Mouse (Mus musculus) layer of hippocampus, postnatal 36 days (tissue): ENCODE data around the gene Sprr2f. TPM values are rescaled to one million over a fixed set of nuclear protein-coding genes. Genes with fewer than 3 reads are reported as not detected.

Experiments used
- DNase-seq, 2 experiments: peaks; one replicate each; pipeline ENCODE4 v3.0.0; 2022
- total RNA-seq, 2 experiments: library from RNA; stranded (reverse); gene quantifications; 2 replicates each; pipeline ENCODE4 v1.2.3; 2021

The Sprr2f gene
- total RNA-seq = not detected

GRCm38 (mm10) chr3:92364887-92365286, at the start of gene Sprr2f:
Sprr2f (plus strand) TSS chr3:92365187.
- no peak for DNase-seq

- DNase-seq = no peak
Observed at GRCm38 (mm10) chr3:92316320-92316719, 48.7 kb upstream of the Sprr2f start, which contains the start of gene Sprr2b. Sprr2b (plus strand) TSS chr3:92316620.

GRCm38 (mm10) chr3:92317384-92317783, 47.6 kb upstream of the Sprr2f start:
- DNase-seq = no peak

- DNase-seq = no peak
Observed at GRCm38 (mm10) chr3:92336278-92336677, 28.7 kb upstream of the Sprr2f start.

- DNase-seq = no peak
Observed at GRCm38 (mm10) chr3:92338840-92339239, 26.1 kb upstream of the Sprr2f start, which contains the start of gene Sprr2d. Sprr2d (plus strand) TSS chr3:92339140.

GRCm38 (mm10) chr3:92351843-92352242, 13.1 kb upstream of the Sprr2f start, which contains the start of gene Sprr2e:
Sprr2e (plus strand) TSS chr3:92352143.
- DNase-seq = no peak

GRCm38 (mm10) chr3:92361619-92362018, 3.4 kb upstream of the Sprr2f start:
- DNase-seq = no peak

GRCm38 (mm10) chr3:92373613-92374012, 8.6 kb downstream of the Sprr2f start:
- no peak for DNase-seq

GRCm38 (mm10) chr3:92385385-92385784, 20.4 kb downstream of the Sprr2f start, which contains the start of gene Sprr2h:
Sprr2h (plus strand) TSS chr3:92385685.
- no peak for DNase-seq

GRCm38 (mm10) chr3:92394301-92394700, 29.3 kb downstream of the Sprr2f start:
- no peak for DNase-seq

GRCm38 (mm10) chr3:92407691-92408090, 42.7 kb downstream of the Sprr2f start, which contains the start of gene Sprr2i:
Sprr2i (plus strand) TSS chr3:92407991.
- no peak for DNase-seq

Other genes with a start within 250 kb of the Sprr2f start
- gene Prr9, start 241.2 kb upstream of the Sprr2f start, total RNA-seq = not detected
- gene Lelp1, start 222.4 kb upstream of the Sprr2f start, total RNA-seq = not detected
- not detected for gene Sprr2a1, start 149.4 kb upstream of the Sprr2f start, total RNA-seq
- gene Sprr2a2, start 149.3 kb upstream of the Sprr2f start, total RNA-seq = not detected
- gene Sprr2a3, start 79.8 kb upstream of the Sprr2f start, total RNA-seq = not detected
- gene Sprr2b, start 48.6 kb upstream of the Sprr2f start, total RNA-seq = not detected
- gene Sprr2d, start 26.0 kb upstream of the Sprr2f start, total RNA-seq = not detected
- not detected for gene Sprr2e, start 13.0 kb upstream of the Sprr2f start, total RNA-seq
- not detected for gene Sprr2h, start 20.5 kb downstream of the Sprr2f start, total RNA-seq
- not detected for gene Sprr2i, start 42.8 kb downstream of the Sprr2f start, total RNA-seq
- gene Sprr2j-ps, start 52.9 kb downstream of the Sprr2f start, total RNA-seq = not detected
- gene Gm9774, start 64.2 kb downstream of the Sprr2f start, total RNA-seq = 1 to 10 TPM; 1.2 to 3.7 TPM
- not detected for gene Sprr2k, start 67.4 kb downstream of the Sprr2f start, total RNA-seq
- gene Sprr1b, start 73.6 kb downstream of the Sprr2f start, total RNA-seq = not detected
- gene Sprr3, start 93.5 kb downstream of the Sprr2f start, total RNA-seq = not detected
- not detected for gene Sprr1a, start 120.7 kb downstream of the Sprr2f start, total RNA-seq
- not detected for gene Sprr4, start 135.3 kb downstream of the Sprr2f start, total RNA-seq
- not detected for gene 2310046K23Rik, start 169.3 kb downstream of the Sprr2f start, total RNA-seq
- gene Ivl, start 208.5 kb downstream of the Sprr2f start, total RNA-seq = not detected
- gene Smcp, start 223.8 kb downstream of the Sprr2f start, total RNA-seq = not detected
- not detected for gene 2210017I01Rik, start 242.3 kb downstream of the Sprr2f start, total RNA-seq